Comparison of ENCODE assay signal across 9 mouse cellular contexts in the genomic region with DNA sequence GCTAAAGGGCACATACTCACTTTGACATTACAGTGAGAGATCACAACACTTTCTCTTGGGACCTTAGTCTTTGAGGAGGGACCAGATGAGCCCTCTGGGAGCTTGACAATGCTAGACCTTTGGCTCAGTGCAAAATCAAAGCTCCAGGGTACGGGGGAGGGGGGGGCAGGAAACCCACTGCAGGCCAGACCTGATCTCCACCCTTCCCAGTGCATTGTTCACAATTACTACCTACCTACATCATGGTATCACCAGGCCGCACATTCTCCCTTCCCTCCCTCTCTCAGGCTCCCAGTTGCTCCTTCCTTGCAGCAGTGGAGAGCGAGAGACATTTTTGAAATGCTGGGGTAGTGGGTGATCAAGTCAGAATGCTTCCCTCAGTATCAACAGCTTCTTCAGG. TPM values are rescaled to one million over a fixed set of nuclear protein-coding genes. Genes with fewer than 3 reads are reported as not detected.
DNase-seq lines count a peak whose midpoint lies in the region; ATAC-seq and TF ChIP-seq lines count a peak whose summit lies in the region.
"Had no signal": no experiment of that assay in that cellular context is flagged by ENCODE, and none has a peak within 500 bp of the region (broad histone marks: within the 10 kb centered on the region; RNA-seq: fewer than 3 reads in every experiment).

No protein-coding gene starts in this region.

- H3K27me3 ChIP-seq in midbrain, embryonic 11.5 days (ENCODE audit: control insufficient read depth, insufficient read depth, low read length): no peaks in the 10 kb centered on the region; the same call in 1 of the 2 replicates
- peaks cover 14% of the 10 kb centered on the region for H3K27me3 ChIP-seq in midbrain, embryonic 10.5 days (ENCODE audit: low read depth, poor library complexity, severe bottlenecking)
- no peaks in the 10 kb centered on the region for H3K27me3 ChIP-seq in heart, embryonic 13.5 days (replicated peaks)
- no peaks in the 10 kb centered on the region for H3K27me3 ChIP-seq in limb, embryonic 13.5 days
- peaks cover 18% of the 10 kb centered on the region; the same call in 1 of the 2 replicates for H3K27me3 ChIP-seq in small intestine, adult 2 months (ENCODE audit: control insufficient read depth, insufficient read depth, low read length)

- peak; percentile 74 for DNase-seq in midbrain, embryonic 11.5 days (ENCODE audit: low spot score, missing footprints)
- DNase-seq in midbrain, embryonic 10.5 days (ENCODE audit: low spot score): no peak
- no peak for DNase-seq in layer of hippocampus, adult 11-12 months (ENCODE audit: low spot score)
- DNase-seq in thymus, adult 18-20 months: no peak

- no peak overlapping the region for H3K4me3 ChIP-seq in midbrain, embryonic 11.5 days (ENCODE audit: low read depth, low read length)
- H3K4me3 ChIP-seq in midbrain, embryonic 10.5 days: no peak overlapping the region
- H3K4me3 ChIP-seq in heart, embryonic 13.5 days: peak overlapping the region; percentile 78
- no peak overlapping the region for H3K4me3 ChIP-seq in limb, embryonic 13.5 days
- H3K4me3 ChIP-seq in small intestine, adult 2 months (ENCODE audit: low read depth, low read length): peak overlapping the region; percentile 42
- H3K4me3 ChIP-seq: erythroblast, embryonic 14.5 days had no signal

- H3K36me3 ChIP-seq in midbrain, embryonic 11.5 days (ENCODE audit: control insufficient read depth, insufficient read depth, low read length): no peaks in the 10 kb centered on the region
- peaks cover 12% of the 10 kb centered on the region for H3K36me3 ChIP-seq in midbrain, embryonic 10.5 days
- H3K36me3 ChIP-seq in heart, embryonic 13.5 days: peaks cover 54% of the 10 kb centered on the region
- peaks cover 21% of the 10 kb centered on the region for H3K36me3 ChIP-seq in limb, embryonic 13.5 days
- no peaks in the 10 kb centered on the region for H3K36me3 ChIP-seq in small intestine, adult 2 months (ENCODE audit: control insufficient read depth, insufficient read depth, low read length)

- no peak overlapping the region for H3K9ac ChIP-seq in midbrain, embryonic 11.5 days (ENCODE audit: low read length)
- peak overlapping the region; percentile 96 for H3K9ac ChIP-seq in heart, embryonic 13.5 days
- H3K9ac ChIP-seq in limb, embryonic 13.5 days: no peak overlapping the region
- H3K9ac ChIP-seq: liver, embryonic 14.5 days had no signal

- no peak overlapping the region for H3K4me2 ChIP-seq in midbrain, embryonic 11.5 days
- peak overlapping the region; percentile 78 for H3K4me2 ChIP-seq in heart, embryonic 13.5 days
- peak overlapping the region; percentile 87 for H3K4me2 ChIP-seq in limb, embryonic 13.5 days (replicated peaks)

- no peak for TF ChIP-seq POLR2A in small intestine, adult 2 months (IDR thresholded peaks at IDR 0.05; ENCODE audit: low read depth, low read length)

- 92% methylated on average over 3 of the region's 3 CpGs for WGBS in midbrain, embryonic 11.5 days
- 89% methylated on average over 3 of the region's 3 CpGs for WGBS in midbrain, embryonic 10.5 days
- WGBS in heart, embryonic 13.5 days: 58% methylated on average over 3 of the region's 3 CpGs
- WGBS in limb, embryonic 13.5 days: 78% methylated on average over 3 of the region's 3 CpGs
- 80% methylated on average over 3 of the region's 3 CpGs for WGBS in small intestine, adult 2 months

- H3K4me1 ChIP-seq in midbrain, embryonic 11.5 days (ENCODE audit: control insufficient read depth, insufficient read depth, low read length): no peaks in the 10 kb centered on the region; the same call in 1 of the 2 replicates
- H3K4me1 ChIP-seq in midbrain, embryonic 10.5 days: peaks cover 29% of the 10 kb centered on the region
- peaks cover 48% of the 10 kb centered on the region for H3K4me1 ChIP-seq in heart, embryonic 13.5 days
- H3K4me1 ChIP-seq in limb, embryonic 13.5 days: peaks cover 31% of the 10 kb centered on the region
- H3K4me1 ChIP-seq in small intestine, adult 2 months (ENCODE audit: control insufficient read depth, insufficient read depth, insufficient read length, low read length): 0 out of 2 replicates have a peak, but pooled peaks cover 3% of the 10 kb centered on the region

- H3K27ac ChIP-seq in midbrain, embryonic 11.5 days (ENCODE audit: low read depth, low read length): no peak overlapping the region
- no peak overlapping the region for H3K27ac ChIP-seq in midbrain, embryonic 10.5 days (replicated peaks)
- peak overlapping the region; percentile 99 for H3K27ac ChIP-seq in heart, embryonic 13.5 days (replicated peaks)
- no peak overlapping the region for H3K27ac ChIP-seq in limb, embryonic 13.5 days
- H3K27ac ChIP-seq in small intestine, adult 2 months (ENCODE audit: insufficient read depth, low read depth, low read length): peak overlapping the region; percentile 39; the same call in 1 of the 2 replicates
- H3K27ac ChIP-seq: liver, embryonic 14.5 days had no signal

- no peaks in the 10 kb centered on the region for H3K9me3 ChIP-seq in midbrain, embryonic 11.5 days (ENCODE audit: control insufficient read depth, low read length)
- H3K9me3 ChIP-seq in midbrain, embryonic 10.5 days (replicated peaks): no peaks in the 10 kb centered on the region
- no peaks in the 10 kb centered on the region for H3K9me3 ChIP-seq in heart, embryonic 13.5 days
- no peaks in the 10 kb centered on the region for H3K9me3 ChIP-seq in limb, embryonic 13.5 days

- TF ChIP-seq CTCF in small intestine, adult 2 months (IDR thresholded peaks at IDR 0.05; ENCODE audit: extremely low read depth, insufficient read length, insufficient replicate concordance, low read depth, low read length): no peak

- no peak for ATAC-seq in midbrain, embryonic 11.5 days (ENCODE audit: low FRiP score)
- ATAC-seq in heart, embryonic 13.5 days (ENCODE audit: extremely low read depth, insufficient number of reproducible peaks, low FRiP score, low TSS enrichment): no peak
- ATAC-seq in limb, embryonic 13.5 days (ENCODE audit: low FRiP score, low read depth): no peak

RNA-seq across cellular contexts. Expression of a gene that starts 3.5 kb away (rescaled TPM):
- 16.6 and 17.9 TPM in 2 replicates for polyA plus RNA-seq in midbrain, embryonic 11.5 days (2014; fragmentation: Nextera tagmentation; extraction: Ambion mirVana)
- polyA plus RNA-seq in midbrain, embryonic 10.5 days (2016; fragmentation: Nextera tagmentation; extraction: Ambion mirVana): 13.4 and 14.9 TPM in 2 replicates
- 76.9 and 80.8 TPM in 2 replicates for polyA plus RNA-seq in heart, embryonic 13.5 days (2015; fragmentation: Nextera tagmentation; extraction: Ambion mirVana)
- polyA plus RNA-seq in limb, embryonic 13.5 days (2015; fragmentation: Nextera tagmentation; extraction: Ambion mirVana): 23.4 and 23.9 TPM in 2 replicates
- polyA plus RNA-seq in small intestine, adult 2 months (2012; rRNA removed): 7.5 and 13.5 TPM in 2 replicates
- polyA plus RNA-seq: erythroblast, embryonic 14.5 days had no signal

Comparison
In these comparisons a context has a peak if more than half of its experiments do, and no peak if none do; other contexts are left out.
1. H3K27ac ChIP-seq: peak in heart, embryonic 13.5 days (single experiment) and small intestine, adult 2 months (single experiment); none in midbrain, embryonic 11.5 days (single experiment), midbrain, embryonic 10.5 days (single experiment) and limb, embryonic 13.5 days (single experiment).
2. H3K4me3 ChIP-seq: peak in heart, embryonic 13.5 days (single experiment) and small intestine, adult 2 months (single experiment); none in midbrain, embryonic 11.5 days (single experiment), midbrain, embryonic 10.5 days (single experiment) and limb, embryonic 13.5 days (single experiment).